Mouse (Mus musculus): ENCODE measurements around the gene Onecut1. TPM values are rescaled to one million over a fixed set of nuclear protein-coding genes. Genes with fewer than 3 reads are reported as not detected.

The Onecut1 gene
- polyA plus RNA-seq, 1 experiment from 2014 or later = 0.81 TPM

GRCm38 (mm10) chr9:74855446-74855845 is 6.3 kb upstream of the Onecut1 start:
- ATAC-seq (replicated peaks; ENCODE audit: insufficient number of reproducible peaks, low FRiP score, low TSS enrichment, low read depth) (no peak), DNase-seq (ENCODE audit: low spot score) (no peak)
- Histone ChIP-seq H3K36me3 (replicated peaks; ENCODE audit: control insufficient read depth, insufficient read depth, low read depth, low read length) (no peaks in the 10 kb centered on the region), H3K27me3 (ENCODE audit: control insufficient read depth, insufficient read depth, low read length) (peaks cover 84% of the 10 kb centered on the region), H3K27ac (replicated peaks; ENCODE audit: low read depth, low read length) (no peak overlapping the region), H3K4me3 (ENCODE audit: low read depth, low read length) (no peak overlapping the region), H3K9me3 (replicated peaks; ENCODE audit: control insufficient read depth, low read length) (no peaks in the 10 kb centered on the region), H3K9ac (replicated peaks; ENCODE audit: low read length) (no peak overlapping the region), H3K4me2 (ENCODE audit: low read depth, low read length) (no peak overlapping the region), H3K4me1 (ENCODE audit: control insufficient read depth, insufficient read depth, low read length) (no peaks in the 10 kb centered on the region; the same call in 1 of the 2 replicates)
- WGBS = 2% methylated on average over 4 of the region's 4 CpGs

GRCm38 (mm10) chr9:74856578-74857507 is 4.9 kb upstream of the Onecut1 start:
- Histone ChIP-seq H3K9me3 (replicated peaks; ENCODE audit: control insufficient read depth, low read length) (no peaks in the 10 kb centered on the region), H3K9ac (replicated peaks; ENCODE audit: low read length) (no peak overlapping the region), H3K4me2 (ENCODE audit: low read depth, low read length) (no peak overlapping the region), H3K27me3 (ENCODE audit: control insufficient read depth, insufficient read depth, low read length) (peaks cover 83% of the 10 kb centered on the region), H3K4me3 (ENCODE audit: low read depth, low read length) (no peak overlapping the region), H3K27ac (replicated peaks; ENCODE audit: low read depth, low read length) (no peak overlapping the region), H3K36me3 (replicated peaks; ENCODE audit: control insufficient read depth, insufficient read depth, low read depth, low read length) (no peaks in the 10 kb centered on the region), H3K4me1 (ENCODE audit: control insufficient read depth, insufficient read depth, low read length) (no peaks in the 10 kb centered on the region; the same call in 1 of the 2 replicates)
- WGBS = under 1% methylated on average over 28 of the region's 28 CpGs
- ATAC-seq (replicated peaks; ENCODE audit: insufficient number of reproducible peaks, low FRiP score, low TSS enrichment, low read depth) (no peak), DNase-seq (ENCODE audit: low spot score) (no peak)

GRCm38 (mm10) chr9:74857508-74857840 is 4.2 kb upstream of the Onecut1 start:
- no peak for ATAC-seq (replicated peaks; ENCODE audit: insufficient number of reproducible peaks, low FRiP score, low TSS enrichment, low read depth)
- Histone ChIP-seq H3K4me1 (ENCODE audit: control insufficient read depth, insufficient read depth, low read length) (peaks cover 5% of the 10 kb centered on the region; the same call in 1 of the 2 replicates), H3K36me3 (replicated peaks; ENCODE audit: control insufficient read depth, insufficient read depth, low read depth, low read length) (no peaks in the 10 kb centered on the region), H3K4me2 (ENCODE audit: low read depth, low read length) (no peak overlapping the region), H3K27me3 (ENCODE audit: control insufficient read depth, insufficient read depth, low read length) (peaks cover 81% of the 10 kb centered on the region), H3K9me3 (replicated peaks; ENCODE audit: control insufficient read depth, low read length) (no peaks in the 10 kb centered on the region), H3K4me3 (ENCODE audit: low read depth, low read length) (no peak overlapping the region), H3K27ac (replicated peaks; ENCODE audit: low read depth, low read length) (no peak overlapping the region), H3K9ac (replicated peaks; ENCODE audit: low read length) (no peak overlapping the region)
- no peak for DNase-seq (ENCODE audit: low spot score)
- WGBS = under 1% methylated on average over 7 of the region's 7 CpGs

GRCm38 (mm10) chr9:74858111-74858510 is 3.6 kb upstream of the Onecut1 start:
- Histone ChIP-seq H3K4me1 (ENCODE audit: control insufficient read depth, insufficient read depth, low read length) (peaks cover 5% of the 10 kb centered on the region), H3K9me3 (replicated peaks; ENCODE audit: control insufficient read depth, low read length) (no peaks in the 10 kb centered on the region), H3K36me3 (replicated peaks; ENCODE audit: control insufficient read depth, insufficient read depth, low read depth, low read length) (no peaks in the 10 kb centered on the region), H3K9ac (replicated peaks; ENCODE audit: low read length) (no peak overlapping the region), H3K27me3 (ENCODE audit: control insufficient read depth, insufficient read depth, low read length) (peaks cover 86% of the 10 kb centered on the region), H3K27ac (replicated peaks; ENCODE audit: low read depth, low read length) (no peak overlapping the region), H3K4me3 (ENCODE audit: low read depth, low read length) (no peak overlapping the region), H3K4me2 (ENCODE audit: low read depth, low read length) (no peak overlapping the region)
- ATAC-seq (replicated peaks; ENCODE audit: insufficient number of reproducible peaks, low FRiP score, low TSS enrichment, low read depth) (no peak), DNase-seq (ENCODE audit: low spot score) (no peak)
- WGBS = 4% methylated on average over 5 of the region's 5 CpGs

- H3K36me3 ChIP-seq (replicated peaks; ENCODE audit: control insufficient read depth, insufficient read depth, low read depth, low read length) = no peaks in the 10 kb centered on the region
- 1% methylated on average over 18 of the region's 18 CpGs for WGBS
- no peak overlapping the region for H3K4me3 ChIP-seq (ENCODE audit: low read depth, low read length)
- no peak overlapping the region for H3K27ac ChIP-seq (replicated peaks; ENCODE audit: low read depth, low read length)
- no peak for ATAC-seq (replicated peaks; ENCODE audit: insufficient number of reproducible peaks, low FRiP score, low TSS enrichment, low read depth)
- H3K4me1 ChIP-seq (ENCODE audit: control insufficient read depth, insufficient read depth, low read length) = peaks cover 5% of the 10 kb centered on the region
- no peak overlapping the region for H3K4me2 ChIP-seq (ENCODE audit: low read depth, low read length)
- DNase-seq (ENCODE audit: low spot score) = no peak
- H3K9me3 ChIP-seq (replicated peaks; ENCODE audit: control insufficient read depth, low read length) = no peaks in the 10 kb centered on the region
- peaks cover 91% of the 10 kb centered on the region for H3K27me3 ChIP-seq (ENCODE audit: control insufficient read depth, insufficient read depth, low read length)
- no peak overlapping the region for H3K9ac ChIP-seq (replicated peaks; ENCODE audit: low read length)
These were observed 1.3 kb upstream of the Onecut1 start for GRCm38 (mm10) chr9:74860461-74860860.

GRCm38 (mm10) chr9:74862096-74862780 is 517 bp downstream of the Onecut1 start:
- Histone ChIP-seq H3K27me3 (ENCODE audit: control insufficient read depth, insufficient read depth, low read length) (peaks cover 90% of the 10 kb centered on the region), H3K27ac (replicated peaks; ENCODE audit: low read depth, low read length) (no peak overlapping the region), H3K4me2 (ENCODE audit: low read depth, low read length) (peak overlapping the region; percentile 70), H3K4me3 (ENCODE audit: low read depth, low read length) (peak overlapping the region; percentile 37), H3K9ac (replicated peaks; ENCODE audit: low read length) (peak overlapping the region; percentile 40), H3K9me3 (replicated peaks; ENCODE audit: control insufficient read depth, low read length) (no peaks in the 10 kb centered on the region), H3K4me1 (ENCODE audit: control insufficient read depth, insufficient read depth, low read length) (peaks cover 5% of the 10 kb centered on the region), H3K36me3 (replicated peaks; ENCODE audit: control insufficient read depth, insufficient read depth, low read depth, low read length) (no peaks in the 10 kb centered on the region)
- ATAC-seq (replicated peaks; ENCODE audit: insufficient number of reproducible peaks, low FRiP score, low TSS enrichment, low read depth) (0 out of 2 replicates have a peak, but pooled peaks have one; percentile 10), DNase-seq (ENCODE audit: low spot score) (no peak)
- under 1% methylated on average over 42 of the region's 48 CpGs for WGBS

- H3K4me3 ChIP-seq (ENCODE audit: low read depth, low read length) = peak overlapping the region; percentile 37
- ATAC-seq (replicated peaks; ENCODE audit: insufficient number of reproducible peaks, low FRiP score, low TSS enrichment, low read depth) (no peak), DNase-seq (ENCODE audit: low spot score) (no peak)
- no peaks in the 10 kb centered on the region for H3K9me3 ChIP-seq (replicated peaks; ENCODE audit: control insufficient read depth, low read length)
- peaks cover 90% of the 10 kb centered on the region for H3K27me3 ChIP-seq (ENCODE audit: control insufficient read depth, insufficient read depth, low read length)
- peaks cover 5% of the 10 kb centered on the region for H3K4me1 ChIP-seq (ENCODE audit: control insufficient read depth, insufficient read depth, low read length)
- 2% methylated on average over 55 of the region's 56 CpGs for WGBS
- no peak overlapping the region for H3K27ac ChIP-seq (replicated peaks; ENCODE audit: low read depth, low read length)
- H3K36me3 ChIP-seq (replicated peaks; ENCODE audit: control insufficient read depth, insufficient read depth, low read depth, low read length) = no peaks in the 10 kb centered on the region
- peak overlapping the region; percentile 70 for H3K4me2 ChIP-seq (ENCODE audit: low read depth, low read length)
- H3K9ac ChIP-seq (replicated peaks; ENCODE audit: low read length) = 0 out of 2 replicates have a peak overlapping the region, but pooled peaks have one; percentile 13
These were observed 1.3 kb downstream of the Onecut1 start for GRCm38 (mm10) chr9:74862783-74863654.

Data from embryonic facial prominence, embryonic 11.5 days (tissue).